Mouse (Mus musculus) brain, adult 2 months (tissue): ENCODE results near the gene Spats2.

Experiments used
- DNase-seq: peaks from one replicate; pipeline ENCODE4 v3.0.0; 2011; ENCODE audit warnings: low read depth, low spot score

The Spats2 gene

DNA sequence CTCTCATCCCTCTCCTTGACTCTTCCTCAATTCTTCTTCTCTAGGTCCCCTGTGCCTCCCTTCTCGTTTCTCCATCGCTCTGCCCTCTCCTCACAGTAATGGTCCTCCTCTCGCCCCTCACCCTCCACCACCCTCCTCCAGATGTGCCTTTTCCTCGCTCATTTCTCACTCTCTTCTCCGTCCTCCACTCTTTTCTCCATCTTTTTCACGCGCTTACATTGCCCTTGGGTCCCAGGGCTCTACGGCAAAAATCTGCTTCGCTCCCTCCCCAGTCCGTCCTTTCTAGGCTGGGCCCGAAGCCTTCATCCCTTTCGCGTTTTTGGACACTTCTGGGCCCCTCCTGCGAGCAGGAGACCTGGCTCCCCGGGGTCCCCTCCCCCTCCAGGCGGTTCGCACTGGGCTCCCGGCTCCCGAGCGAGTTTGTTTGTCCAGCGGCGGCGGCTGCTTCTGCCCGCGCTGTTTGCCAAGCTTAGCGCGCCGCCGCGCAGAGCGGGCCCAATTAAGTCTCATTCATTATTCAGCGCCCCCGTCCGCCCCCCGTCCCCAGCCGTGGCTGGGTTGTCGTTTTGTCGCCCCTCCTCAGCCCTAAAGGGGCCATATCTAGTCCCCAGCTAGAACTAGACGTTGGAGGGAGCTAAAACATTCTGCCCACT lies 27.8 kb upstream of the Spats2 start:
- no peak for DNase-seq

DNA sequence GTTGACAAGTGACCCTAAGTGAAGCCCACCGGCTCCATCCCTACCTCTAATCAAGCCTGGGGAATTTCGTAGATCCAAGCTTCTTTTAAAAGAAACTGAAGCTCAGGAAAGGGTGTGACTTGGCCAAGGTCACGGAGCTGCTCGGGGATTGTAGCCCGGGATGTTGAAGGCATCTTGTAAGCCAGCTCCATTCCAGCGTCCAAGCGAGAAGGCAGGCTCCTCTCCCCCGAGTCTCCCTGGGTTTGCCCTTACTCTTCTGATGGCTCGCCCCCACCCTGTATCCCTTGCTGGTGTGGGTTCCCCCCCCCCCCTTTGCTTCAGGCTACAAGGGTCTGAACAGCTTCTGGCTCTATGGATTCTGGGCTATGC lies 27.2 kb upstream of the Spats2 start:
- no peak for DNase-seq

DNA sequence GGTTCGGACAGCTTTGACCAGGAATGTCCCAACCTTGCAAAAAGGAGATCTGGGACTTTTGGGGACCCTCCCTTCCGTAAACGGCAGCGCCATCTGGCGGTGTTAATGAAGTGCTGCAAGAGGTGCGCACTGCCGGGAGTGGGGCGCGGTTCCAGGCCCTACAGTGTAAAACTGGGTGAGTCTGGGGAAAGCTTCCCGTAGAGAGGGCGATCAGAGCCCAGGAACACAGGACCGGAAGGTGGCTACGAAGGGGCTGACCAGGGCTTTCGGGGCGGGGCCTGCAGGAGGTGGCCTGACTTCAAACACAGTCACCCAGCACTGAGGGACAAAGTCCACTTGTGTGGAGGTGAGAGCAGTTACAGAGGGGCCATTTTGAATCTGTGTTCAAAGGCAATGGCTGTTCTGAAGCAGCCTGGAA lies 26.6 kb upstream of the Spats2 start:
- DNase-seq = peak; percentile 47

DNA sequence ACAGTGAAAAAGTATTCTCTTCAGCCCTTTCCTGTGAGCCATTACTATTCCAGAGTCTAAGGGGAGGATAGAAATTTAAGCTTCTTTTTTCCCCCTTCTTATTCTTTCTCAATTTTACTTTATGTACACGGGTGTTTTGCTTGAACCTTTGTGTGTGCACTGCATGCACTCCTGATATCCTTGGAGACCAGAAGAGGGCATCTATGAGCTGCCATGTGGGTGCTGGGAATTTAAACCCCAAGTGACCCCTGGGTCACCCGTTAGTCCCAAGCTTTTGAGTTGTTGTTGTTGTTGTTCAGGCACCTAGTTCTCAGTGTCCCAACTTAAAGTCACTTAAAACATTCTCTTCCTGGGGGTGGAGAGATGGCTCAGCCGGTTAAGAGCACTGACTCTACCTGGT lies 25.7 kb upstream of the Spats2 start:
- DNase-seq = no peak

DNA sequence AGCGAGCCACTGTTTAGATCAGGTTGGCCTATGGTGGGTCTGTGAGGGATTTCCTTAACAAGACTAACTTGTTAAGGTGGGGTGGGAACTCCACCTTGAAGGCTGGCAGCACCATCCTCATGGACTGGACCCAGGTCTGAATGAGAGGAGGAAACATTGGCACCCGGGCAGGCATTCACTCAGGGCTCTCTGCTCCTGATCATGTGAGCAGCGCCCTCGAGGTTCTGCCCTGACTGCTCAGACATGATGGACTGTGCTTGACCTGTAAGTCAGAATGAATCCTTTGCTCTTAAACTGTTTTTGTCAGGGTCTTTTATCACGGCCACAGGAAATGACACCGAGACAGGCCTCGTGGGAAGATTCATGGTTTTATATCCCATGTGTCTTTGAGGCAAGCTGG lies 20.5 kb upstream of the Spats2 start:
- DNase-seq = no peak

DNA sequence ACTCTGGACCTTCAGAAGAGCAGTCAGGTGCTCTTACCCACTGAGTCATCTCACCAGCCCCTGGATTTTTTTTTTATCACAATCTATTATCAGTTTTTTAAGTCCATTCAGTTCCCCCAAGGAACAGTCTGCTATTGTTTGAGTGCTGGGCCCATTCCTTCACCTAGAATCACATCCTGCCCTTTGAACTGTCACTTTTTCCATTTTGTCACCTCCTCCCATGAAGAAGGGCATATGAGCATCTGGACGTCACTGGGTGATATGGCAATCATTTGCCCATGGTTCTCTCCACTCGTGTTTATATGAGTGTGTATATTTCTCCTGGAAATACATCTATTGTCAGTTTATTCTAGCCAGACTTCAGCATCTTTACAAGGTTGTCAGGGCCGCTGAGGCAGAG lies 17.9 kb upstream of the Spats2 start:
- no peak for DNase-seq

DNA sequence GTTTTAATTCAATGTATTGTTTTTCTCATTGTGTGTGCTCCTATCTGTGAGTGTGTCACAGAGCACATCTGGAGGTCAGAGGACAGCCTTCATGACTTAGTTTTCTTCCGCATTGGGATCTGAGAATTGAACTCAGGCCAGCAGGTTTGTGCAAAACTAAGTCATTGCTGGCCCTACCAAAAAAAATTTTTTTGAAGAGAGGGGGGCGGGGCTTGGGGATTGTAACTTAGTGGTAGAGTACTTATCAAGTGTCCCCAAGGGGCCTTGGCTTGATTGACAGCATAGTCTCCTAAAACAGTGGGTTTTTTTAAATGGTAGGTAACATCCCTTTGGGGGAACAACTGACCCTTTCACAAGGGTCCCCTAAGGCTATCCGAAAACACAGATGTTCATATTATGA lies 14.6 kb upstream of the Spats2 start:
- no peak for DNase-seq

DNA sequence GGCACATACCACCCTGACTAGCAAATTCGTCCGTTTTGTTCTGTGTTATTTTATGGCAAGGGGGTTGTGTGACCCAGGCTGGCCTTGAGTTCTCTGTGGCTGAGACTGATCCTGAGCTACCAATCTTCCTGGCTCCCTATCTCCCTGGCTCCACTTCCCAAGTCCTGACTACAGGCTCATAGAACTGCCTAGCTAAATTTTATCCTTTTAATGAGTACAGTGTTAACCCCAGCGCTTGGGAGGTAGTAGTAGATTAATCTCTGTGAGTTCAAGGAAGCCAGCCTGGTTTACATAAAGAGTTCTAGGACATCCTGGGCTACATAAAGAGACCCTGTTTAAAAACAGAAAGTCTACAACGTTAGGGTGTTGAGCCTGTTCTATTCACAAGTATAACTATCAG lies 13.9 kb upstream of the Spats2 start:
- no peak for DNase-seq

DNA sequence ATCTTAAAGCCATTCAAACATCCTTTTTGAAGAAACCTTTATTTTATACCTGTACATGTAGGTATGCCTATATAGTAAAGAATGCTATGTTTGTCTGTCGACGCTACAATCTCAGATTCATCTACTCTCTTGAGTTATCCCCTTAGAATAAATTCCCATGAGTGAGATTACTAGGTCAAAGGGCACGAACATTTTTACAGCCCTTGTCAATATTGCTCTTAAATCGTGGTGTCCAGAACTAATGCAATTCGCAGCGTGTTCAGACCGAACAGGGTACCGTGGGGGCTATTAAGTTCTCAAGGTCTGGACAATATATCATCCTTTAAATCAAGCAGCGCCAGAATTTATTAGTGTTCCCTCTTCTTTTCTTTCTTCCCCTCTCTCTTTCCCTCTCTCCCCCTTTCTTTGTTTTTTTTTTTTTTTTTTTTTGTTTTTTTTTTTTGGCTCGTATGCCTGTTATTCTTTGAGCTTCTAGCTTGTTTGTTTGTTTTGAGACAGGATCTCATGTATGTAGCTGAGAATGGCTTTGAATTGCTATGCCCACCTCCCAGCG lies 12.8 kb upstream of the Spats2 start:
- no peak for DNase-seq

DNA sequence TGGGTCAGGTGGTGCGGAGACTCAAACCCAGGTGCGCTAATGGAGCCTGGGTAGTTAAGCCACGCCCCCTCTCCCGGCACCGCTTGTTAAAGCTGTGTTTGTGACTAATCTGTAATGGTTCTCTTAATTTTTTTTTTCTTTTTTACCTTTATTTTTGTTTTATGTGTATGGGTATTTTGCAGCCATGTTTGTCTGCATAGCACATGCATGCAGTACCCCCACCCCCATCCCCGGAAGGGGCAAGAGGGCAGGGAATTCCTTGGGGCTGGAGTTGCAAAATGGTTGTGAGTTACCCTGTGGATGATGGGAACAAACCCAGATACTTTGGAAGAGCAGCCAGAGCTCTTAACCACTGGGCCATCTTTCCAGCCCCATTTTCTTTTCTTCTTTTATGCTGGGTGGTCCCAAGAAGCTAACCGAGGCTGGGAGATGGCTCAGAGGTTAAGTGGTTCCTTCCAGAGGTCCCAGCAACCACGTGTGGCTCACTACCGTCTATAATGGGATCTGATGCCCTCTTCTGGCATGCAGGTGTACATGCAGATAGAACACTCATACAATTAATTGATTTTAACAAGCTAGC lies 12.2 kb upstream of the Spats2 start:
- DNase-seq = no peak

DNA sequence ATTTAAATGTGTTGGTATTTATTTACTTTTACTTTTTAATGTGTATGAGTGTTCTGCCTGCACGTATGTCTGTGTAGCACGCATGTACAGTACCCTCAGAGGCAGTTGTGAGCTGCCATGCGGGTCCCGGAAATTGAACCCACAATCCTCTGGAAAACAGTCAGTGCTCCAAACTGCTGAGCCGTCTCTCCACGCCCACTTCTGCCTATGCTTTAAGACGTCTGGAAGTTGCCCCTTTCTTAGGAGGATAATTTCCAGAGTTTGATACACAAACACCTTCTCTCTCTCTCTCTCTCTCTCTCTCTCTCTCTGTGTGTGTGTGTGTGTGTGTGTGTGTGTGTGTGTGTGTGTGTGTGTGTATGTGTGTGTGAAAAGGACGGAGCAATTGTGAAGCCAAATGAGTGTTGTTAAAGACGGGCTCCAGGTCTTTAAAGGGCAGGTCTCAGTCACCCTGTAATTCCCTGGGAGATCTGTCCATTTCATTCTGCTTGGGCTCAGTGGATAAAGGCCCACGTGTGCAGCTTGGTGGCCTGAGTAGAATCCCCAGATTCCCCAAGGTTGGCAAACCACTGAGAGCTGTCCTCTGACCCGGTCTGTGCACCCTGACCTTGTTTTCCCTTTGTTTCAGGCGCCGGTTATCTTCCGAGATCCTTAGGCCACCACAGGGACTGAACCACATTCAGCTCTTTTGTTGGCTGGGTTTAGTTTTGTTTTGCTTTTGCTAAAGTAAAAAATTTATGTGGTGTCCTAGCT lies 11.2 kb upstream of the Spats2 start:
- no peak for DNase-seq

DNA sequence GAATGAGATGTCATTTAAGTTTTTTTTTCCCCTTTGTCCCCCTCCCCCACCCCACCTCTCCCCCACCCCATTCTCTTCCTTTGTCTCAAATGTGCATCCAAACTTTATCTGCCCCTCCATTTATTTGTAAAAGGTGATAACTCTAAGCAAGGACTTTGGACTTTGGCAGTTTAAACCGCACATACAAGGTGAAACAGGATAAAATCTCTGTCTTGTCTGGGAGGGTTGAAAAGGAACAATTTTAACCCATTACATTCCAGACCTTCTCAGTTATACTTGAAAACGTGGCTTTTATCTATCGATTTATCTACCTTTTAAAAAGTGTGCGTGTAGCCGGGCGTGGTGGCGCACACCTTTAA lies 10.7 kb upstream of the Spats2 start:
- no peak for DNase-seq

DNA sequence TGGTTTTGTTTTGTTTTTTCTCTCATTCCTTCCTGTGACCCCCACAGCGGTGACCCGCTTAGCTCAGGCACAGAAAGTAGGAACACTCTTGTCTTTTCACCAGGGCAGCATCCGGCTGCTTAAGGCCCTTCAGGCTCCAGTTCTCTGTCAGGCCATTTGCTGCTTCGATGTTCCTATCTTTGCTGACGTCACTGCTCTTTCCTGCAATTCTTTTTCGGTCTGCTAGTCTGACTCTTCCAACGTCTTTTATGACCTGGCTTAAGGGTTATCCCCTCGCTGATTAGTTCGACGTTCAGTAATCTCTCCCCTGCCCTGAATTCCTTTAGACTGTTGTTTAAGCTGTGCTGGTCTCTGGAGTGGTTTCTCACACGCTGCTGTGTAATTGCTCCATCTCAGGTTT lies 9.2 kb upstream of the Spats2 start:
- no peak for DNase-seq

DNA sequence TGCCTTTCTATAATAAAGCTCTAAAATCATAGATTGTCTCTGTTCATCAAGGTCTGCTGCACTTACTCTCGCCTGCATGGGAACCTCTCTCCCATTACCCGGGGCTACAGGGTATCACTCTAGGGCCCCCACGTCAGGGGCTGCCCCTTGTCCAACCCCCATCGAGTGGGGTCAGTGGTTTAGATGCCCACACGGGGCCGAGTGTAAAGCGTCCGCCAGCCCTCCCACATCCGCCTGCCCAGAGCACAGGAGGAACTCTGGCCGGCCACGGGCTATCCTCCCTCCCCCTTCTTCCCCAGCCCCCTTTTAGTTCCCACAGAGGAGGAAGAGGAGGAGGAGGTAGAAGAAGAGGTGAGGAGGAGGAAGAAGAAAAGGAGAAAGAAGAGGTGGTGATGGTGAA lies 4.9 kb upstream of the Spats2 start:
- no peak for DNase-seq

DNA sequence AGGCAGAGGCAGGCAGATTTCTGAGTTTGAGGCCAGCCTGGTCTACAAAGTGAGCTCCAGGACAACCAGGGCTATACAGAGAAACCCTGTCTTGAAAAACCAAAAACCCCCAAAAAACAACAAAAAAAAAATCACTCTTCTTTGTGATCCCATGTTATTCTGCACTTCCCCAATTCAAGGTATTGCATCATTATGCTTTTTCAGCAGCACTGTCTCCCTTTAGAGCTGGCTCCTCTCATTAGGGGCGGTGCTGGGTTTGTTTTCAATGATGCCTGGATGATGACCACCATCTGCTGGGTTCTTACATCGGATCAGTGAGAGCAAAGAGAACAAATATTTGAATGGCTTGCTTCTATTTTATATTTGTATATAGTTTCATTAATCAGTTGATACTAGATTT lies 3.1 kb upstream of the Spats2 start:
- no peak for DNase-seq

DNA sequence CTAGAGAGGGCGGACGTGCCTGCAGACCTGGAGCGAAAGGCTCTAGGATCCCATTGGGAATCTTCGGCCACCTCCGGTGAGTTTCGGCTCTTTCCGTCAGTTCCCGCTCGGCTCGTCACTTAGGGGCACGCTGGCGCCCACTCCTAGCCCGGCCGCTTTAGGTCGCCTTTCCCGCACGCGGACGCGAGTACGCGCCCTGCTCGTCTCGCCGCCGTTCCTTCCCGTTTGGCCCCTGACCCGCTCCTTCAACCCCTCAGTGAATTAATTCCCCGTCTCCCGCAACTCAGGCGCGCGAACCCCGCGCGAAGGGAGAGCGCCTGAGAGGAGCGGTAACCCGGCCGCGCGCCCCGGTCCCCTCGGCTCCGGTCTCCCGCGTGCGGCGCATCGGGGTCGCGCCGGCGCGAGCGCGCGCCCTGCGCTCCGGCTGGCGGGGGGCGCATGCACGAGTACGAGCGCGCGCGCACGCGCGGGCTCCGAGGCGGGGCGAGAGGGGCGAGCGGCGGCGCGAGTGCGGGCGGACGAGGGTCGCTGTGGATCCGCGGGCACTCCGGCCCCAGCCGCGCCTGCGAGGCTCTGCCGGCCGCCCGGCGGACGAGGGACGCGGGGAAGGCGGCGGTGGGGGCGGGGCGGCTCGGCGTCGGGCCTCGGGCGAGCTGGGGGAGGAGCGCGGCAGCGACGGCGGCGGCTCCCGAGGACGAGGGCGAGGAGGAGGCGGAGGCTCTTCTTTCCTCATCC lies 532 bp downstream of the Spats2 start:
- DNase-seq = peak; percentile 92

DNA sequence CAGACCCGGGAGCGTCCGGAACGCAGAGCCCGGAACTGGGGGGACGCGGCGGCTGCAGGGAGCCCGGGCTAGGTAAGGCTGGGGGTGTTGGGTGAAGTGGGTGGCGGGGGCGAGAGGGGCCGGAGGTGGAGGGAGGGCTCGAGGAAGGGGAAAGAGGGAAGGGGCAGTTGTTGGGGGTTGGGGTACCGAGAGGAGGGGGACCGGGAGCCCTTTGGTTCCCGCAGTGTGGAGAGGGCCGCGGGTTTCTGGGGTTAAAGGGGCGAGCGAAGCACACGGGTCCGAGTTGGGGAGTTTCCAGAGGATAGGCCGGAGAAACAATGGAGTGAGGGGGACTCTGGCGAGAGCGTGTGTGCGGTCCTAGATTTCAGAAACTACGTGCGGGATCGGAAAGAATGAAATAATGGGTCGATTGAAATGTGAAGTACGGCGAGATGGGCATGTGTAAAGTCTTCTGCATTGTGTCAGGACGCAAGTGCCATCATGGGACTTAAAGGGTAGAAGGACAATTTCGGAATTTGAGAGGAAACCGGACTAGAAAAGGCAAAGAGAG lies 1.2 kb downstream of the Spats2 start:
- peak; percentile 28 for DNase-seq

DNA sequence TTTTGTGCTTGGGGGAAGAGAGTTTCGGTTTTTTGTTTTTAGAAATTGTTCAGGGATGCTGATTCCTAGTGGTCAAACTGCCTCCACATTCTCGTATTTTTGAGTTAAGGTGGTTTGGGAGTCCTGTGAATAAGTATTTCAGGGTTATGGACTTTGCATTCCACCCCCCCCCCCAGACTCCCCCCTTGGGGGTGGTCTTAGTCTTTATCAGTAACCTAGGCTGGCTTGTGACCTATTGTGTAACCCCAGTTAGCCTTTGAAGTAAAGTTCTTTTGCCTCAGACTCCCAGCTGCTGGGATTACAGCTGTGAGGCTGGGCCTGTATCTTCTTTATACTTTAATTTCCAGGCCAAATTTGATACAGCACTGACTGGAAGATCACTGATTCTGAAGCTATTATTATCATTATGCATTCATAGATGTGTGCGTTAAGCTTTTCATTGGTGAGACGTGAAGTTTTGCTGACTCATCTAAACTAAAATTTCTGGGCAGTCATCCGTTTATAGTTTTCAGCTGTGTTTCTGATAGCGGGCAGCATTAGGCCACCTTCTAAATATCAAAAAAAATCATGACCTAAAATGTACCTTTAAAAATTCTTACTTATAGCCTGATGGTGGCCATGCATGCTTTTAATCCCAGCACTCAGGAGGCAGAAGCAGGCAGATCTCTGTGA lies 2.3 kb downstream of the Spats2 start:
- no peak for DNase-seq

DNA sequence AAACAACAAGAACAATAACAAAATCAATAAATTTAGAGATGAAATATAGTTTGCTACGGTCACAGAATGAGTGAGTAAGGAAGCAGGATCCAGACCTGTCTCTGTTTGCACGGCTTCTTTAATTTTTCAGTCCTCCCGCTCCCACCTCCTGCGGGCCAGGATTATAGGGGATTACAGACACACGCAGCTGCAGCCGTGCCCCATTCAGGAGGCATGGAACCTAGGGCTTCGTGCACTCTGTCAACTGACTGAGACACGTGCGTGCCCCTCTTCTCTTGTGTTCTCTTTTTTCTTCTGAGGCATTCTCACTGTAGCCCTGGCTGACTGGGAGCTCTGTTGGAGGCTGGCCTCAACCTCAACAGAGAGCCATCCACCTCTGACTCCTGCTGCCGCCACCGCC lies 3.7 kb downstream of the Spats2 start:
- no peak for DNase-seq

DNA sequence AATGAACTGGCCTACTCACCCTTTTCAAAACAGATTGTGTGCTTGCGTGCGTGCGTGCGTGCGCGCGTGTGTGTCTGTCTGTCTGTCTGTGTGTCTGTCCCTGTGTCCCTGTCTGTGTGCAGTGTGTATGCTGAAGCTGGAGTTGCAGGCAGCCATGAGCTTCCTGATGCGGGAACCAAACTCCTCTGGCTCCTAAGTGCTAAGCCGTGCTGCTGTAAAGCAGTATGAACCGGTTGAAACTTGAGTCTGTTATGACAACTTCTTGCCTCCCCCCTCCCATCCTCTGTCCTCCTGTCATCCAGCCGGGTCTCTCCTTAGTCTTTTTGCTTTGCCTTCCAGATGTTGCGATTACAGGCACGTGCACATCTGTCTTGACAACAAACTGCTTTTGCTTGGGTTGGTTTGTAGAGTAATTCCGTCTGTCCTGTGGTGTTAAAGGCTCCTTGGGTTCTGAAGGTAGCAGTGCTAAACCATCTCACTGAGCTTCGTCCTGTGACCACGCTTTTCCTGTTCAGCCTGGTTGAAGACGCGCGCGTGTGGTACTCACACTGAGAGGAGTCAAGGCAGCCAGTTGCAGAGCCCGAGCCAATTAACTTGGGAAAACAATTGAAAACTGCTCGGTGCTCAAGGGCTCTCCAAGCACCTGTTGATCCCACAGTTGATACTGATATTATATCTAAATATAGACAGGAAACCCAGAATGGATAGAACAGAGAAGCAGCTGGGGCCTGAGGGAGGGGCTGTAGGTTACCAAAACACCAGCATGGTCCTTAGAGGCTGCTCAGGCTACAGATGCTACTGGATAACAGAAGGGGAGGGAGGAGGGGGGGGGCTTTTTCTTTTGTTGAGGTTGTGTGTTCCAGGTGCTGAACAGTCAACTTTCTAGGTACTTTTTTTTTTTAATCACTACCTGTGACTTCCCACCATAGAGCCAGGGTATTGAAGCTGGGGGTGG lies 4.5 kb downstream of the Spats2 start:
- DNase-seq = no peak
